Mouse (Mus musculus) testis, adult 2 months (tissue): ENCODE data around the gene Zfp1.

ENCODE experiments used
- CTCF ChIP-seq: fragments of 200-500 bp; IDR thresholded peaks from 2 replicates; pipeline ENCODE4 v1.5.1; 2012; ENCODE audit warnings: low read depth, mild to moderate bottlenecking, inconsistent platforms, low read length, moderate library complexity; ENCODE audit not compliant: control insufficient read depth, insufficient read depth, insufficient replicate concordance
- POLR2A ChIP-seq: fragments of 200-500 bp; IDR thresholded peaks from 2 replicates; pipeline ENCODE4 v1.6.1; 2012; ENCODE audit warnings: low read depth, mild to moderate bottlenecking, inconsistent platforms, low read length, moderate library complexity; ENCODE audit not compliant: control insufficient read depth

DNA sequence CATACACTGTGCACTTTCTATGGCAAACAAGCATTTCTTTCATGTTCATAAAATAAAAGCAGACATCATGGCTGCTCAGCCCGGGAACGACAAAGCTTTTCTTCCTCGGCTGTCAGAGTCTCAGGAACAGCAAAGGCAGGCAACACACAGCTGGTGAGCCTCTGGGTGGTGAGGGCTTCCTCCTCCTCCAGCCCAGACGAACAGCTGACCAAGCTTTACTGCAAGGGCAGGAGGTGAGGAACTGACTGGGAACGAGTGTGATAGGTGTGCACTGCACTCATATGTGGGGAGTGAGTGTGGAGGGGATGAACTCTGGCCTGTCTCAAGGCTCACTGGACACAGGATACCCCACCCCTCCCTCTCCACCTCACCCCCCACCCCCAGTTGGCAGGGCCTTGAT is 75.7 kb downstream of the Zfp1 start:
- TF ChIP-seq CTCF, result no peak
- no peak for TF ChIP-seq POLR2A
